Mouse (Mus musculus) heart, embryonic 11.5 days (tissue): ENCODE results near the gene Gm42715. TPM values are rescaled to one million over a fixed set of nuclear protein-coding genes. Genes with fewer than 3 reads are reported as not detected.

Experiments
- ATAC-seq: fragments of 200-750 bp; cut with Nextera tagmentation; replicated peaks from 2 replicates; pipeline ENCODE4 v1.8.0; 2017; ENCODE audit warnings: moderate library complexity; ENCODE audit not compliant: insufficient number of reproducible peaks, low FRiP score, low TSS enrichment
- H3K27ac ChIP-seq: fragments of 300-500 bp; sonication (generic); 2 replicates; pipeline ENCODE4 v1.5.1; 2014; ENCODE audit warnings: mild to moderate bottlenecking, low read depth, low read length
- H3K27me3 ChIP-seq: fragments of 300-500 bp; sonication (generic); 2 replicates; pipeline ENCODE4 v1.6.1; 2014; ENCODE audit warnings: mild to moderate bottlenecking, low read length, mixed read lengths; ENCODE audit not compliant: control insufficient read depth, insufficient read depth
- H3K36me3 ChIP-seq: fragments of 300-500 bp; sonication (generic); 2 replicates; pipeline ENCODE4 v1.6.1; 2014; ENCODE audit warnings: mild to moderate bottlenecking, low read length, moderate library complexity, mixed read lengths; ENCODE audit not compliant: control insufficient read depth, insufficient read depth
- H3K4me1 ChIP-seq: fragments of 300-500 bp; sonication (generic); 2 replicates; pipeline ENCODE4 v1.6.1; 2014; ENCODE audit warnings: low read length; ENCODE audit not compliant: control insufficient read depth, insufficient read depth
- H3K4me2 ChIP-seq: fragments of 300-500 bp; sonication (generic); 2 replicates; pipeline ENCODE4 v1.6.1; 2014; ENCODE audit warnings: mild to moderate bottlenecking, moderate library complexity
- H3K4me3 ChIP-seq: fragments of 300-500 bp; sonication (generic); 2 replicates; pipeline ENCODE4 v1.5.1; 2014; ENCODE audit warnings: low read depth, low read length
- H3K9ac ChIP-seq: fragments of 300-500 bp; sonication (generic); 2 replicates; pipeline ENCODE4 v1.6.1; 2014; ENCODE audit warnings: mild to moderate bottlenecking, low read depth, low read length, moderate library complexity
- H3K9me3 ChIP-seq: fragments of 300-500 bp; sonication (generic); replicated peaks from 2 replicates; pipeline ENCODE4 v1.6.1; 2016; ENCODE audit warnings: low read length; ENCODE audit not compliant: control insufficient read depth
- WGBS: fragments of 180-500 bp; shearing (Covaris S2); extraction: QIAGEN DNeasy Blood & Tissue Kit; methylation state at CpG from one replicate; pipeline ENCODE4 v1.1.7; 2014; ENCODE audit not compliant: insufficient replicate concordance; 5-methylcytosine and 5-hydroxymethylcytosine counted together
- polyA plus RNA-seq: library from polyadenylated mRNA; unstranded; fragments of >200 nt; fragmentation: Nextera tagmentation; extraction: Ambion mirVana; gene quantifications from 2 replicates; pipeline ENCODE4 v1.2.1, GENCODE M21; 2014

Gene Gm42715
- polyA plus RNA-seq, 1 experiment from 2014 or later, result 12.6 TPM

DNA sequence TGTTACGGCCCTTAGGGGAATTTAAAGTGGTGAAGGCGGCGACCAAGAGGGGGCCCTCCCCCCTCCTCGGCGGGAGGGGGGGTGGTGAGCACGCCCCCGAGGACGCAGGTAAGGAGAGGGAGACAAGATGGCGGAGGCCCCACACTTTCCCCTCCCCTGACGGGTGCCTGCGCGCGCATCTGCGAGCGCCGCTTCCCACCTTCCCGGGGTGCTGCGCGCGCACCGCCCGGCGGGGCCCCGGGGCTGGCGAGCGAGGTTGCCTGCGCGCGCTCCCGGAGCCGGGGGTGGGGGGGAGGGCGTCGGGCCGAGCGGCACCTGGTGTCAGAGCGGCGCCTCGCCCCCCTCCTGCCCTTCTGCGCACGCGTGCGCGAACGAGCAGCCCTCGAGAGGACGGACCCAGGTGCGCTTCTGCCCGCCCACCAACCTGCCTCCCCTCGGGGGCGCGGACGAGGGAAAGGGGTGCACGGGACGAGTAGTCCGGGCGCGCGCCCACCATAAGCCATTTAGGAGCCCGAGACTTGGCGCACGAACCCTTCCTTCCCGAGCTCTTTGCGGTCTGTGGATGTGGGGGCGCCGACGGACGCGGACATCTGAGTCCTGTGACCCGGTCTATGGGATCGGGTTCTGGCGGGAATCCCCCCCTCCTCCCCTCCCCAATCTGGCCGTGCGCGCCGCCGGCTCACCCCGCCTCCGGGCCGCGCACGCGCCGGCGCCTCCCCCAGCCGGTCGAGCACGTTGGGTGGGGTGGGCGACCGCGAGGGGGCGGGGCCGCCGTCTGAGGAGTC, 7.0 kb upstream of the Gm42715 start:
- Histone ChIP-seq H3K36me3 (peaks cover 14% of the 10 kb centered on the region), H3K4me1 (peaks cover 14% of the 10 kb centered on the region), H3K9ac (peak overlapping the region; percentile 96), H3K9me3 (no peaks in the 10 kb centered on the region), H3K27ac (peak overlapping the region; percentile 98), H3K4me3 (peak overlapping the region; percentile 79), H3K27me3 (no peaks in the 10 kb centered on the region), H3K4me2 (peak overlapping the region; percentile 69)
- WGBS, result under 1% methylated on average over 53 of the region's 93 CpGs
- peak; percentile 89 for ATAC-seq

DNA sequence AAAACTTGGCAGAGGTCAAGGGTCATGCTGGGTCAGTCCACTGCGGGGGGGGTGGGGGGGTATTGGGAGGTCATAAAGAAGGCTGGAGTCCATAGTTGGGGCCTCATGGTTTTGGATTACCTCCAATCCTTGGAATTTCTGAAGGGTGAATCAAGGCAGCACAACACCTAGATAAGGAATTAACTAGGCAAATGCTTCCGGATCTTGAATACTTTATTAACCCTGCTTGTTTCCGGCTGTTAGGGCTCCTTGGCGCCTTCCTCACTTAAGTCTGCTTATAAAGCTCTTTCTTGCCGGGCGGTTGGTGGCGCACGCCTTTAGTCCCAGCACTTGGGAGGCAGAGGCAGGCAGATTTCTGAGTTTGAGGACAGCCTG, 6.4 kb upstream of the Gm42715 start:
- H3K36me3 ChIP-seq, result peaks cover 16% of the 10 kb centered on the region
- H3K27me3 ChIP-seq, result no peaks in the 10 kb centered on the region
- H3K9ac ChIP-seq, result peak overlapping the region; percentile 96; the same call in 1 of the 2 replicates
- peaks cover 14% of the 10 kb centered on the region for H3K4me1 ChIP-seq
- peak overlapping the region; percentile 69 for H3K4me2 ChIP-seq
- peak overlapping the region; percentile 79 for H3K4me3 ChIP-seq
- no peaks in the 10 kb centered on the region for H3K9me3 ChIP-seq
- WGBS, result 32% methylated on average over 8 of the region's 8 CpGs
- H3K27ac ChIP-seq, result peak overlapping the region; percentile 98
- ATAC-seq, result no peak

GRCm38 (mm10) chr7:127513781-127514180, 5.6 kb upstream of the Gm42715 start:
- H3K36me3 ChIP-seq, result peaks cover 19% of the 10 kb centered on the region
- ATAC-seq, result no peak
- WGBS, result 88% methylated on average over 3 of the region's 3 CpGs
- H3K4me1 ChIP-seq, result peaks cover 14% of the 10 kb centered on the region
- H3K4me2 ChIP-seq, result peak overlapping the region; percentile 69
- peak overlapping the region; percentile 79; the same call in 1 of the 2 replicates for H3K4me3 ChIP-seq
- H3K9ac ChIP-seq, result no peak overlapping the region
- peak overlapping the region; percentile 57 for H3K27ac ChIP-seq
- H3K27me3 ChIP-seq, result no peaks in the 10 kb centered on the region
- no peaks in the 10 kb centered on the region for H3K9me3 ChIP-seq

DNA sequence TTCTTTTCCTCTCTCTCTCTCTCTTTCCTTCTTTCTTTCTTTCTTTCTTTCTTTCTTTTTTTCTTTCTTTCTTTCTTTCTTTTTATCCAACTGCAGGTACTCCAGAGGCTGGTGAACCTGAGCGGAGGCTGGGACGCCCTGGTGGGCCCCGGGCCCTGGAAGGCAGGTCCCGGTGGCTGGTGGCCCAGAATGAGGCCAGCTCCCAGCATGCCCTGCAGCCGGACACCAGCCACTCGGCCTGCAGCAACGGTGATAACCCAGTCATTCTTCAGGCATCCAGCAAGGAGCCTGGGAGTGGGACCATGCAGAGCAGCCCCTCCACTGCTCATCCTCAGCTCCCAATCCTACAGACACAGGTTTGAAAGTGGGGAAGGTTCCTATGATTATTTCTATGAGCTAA, 3.5 kb upstream of the Gm42715 start:
- Histone ChIP-seq H3K4me3 (no peak overlapping the region), H3K27ac (no peak overlapping the region), H3K36me3 (peaks cover 24% of the 10 kb centered on the region), H3K9ac (no peak overlapping the region), H3K4me2 (no peak overlapping the region), H3K27me3 (no peaks in the 10 kb centered on the region), H3K9me3 (no peaks in the 10 kb centered on the region), H3K4me1 (peaks cover 14% of the 10 kb centered on the region)
- 84% methylated on average over 7 of the region's 7 CpGs for WGBS
- no peak for ATAC-seq

GRCm38 (mm10) chr7:127516344-127516743, 3.0 kb upstream of the Gm42715 start:
- peaks cover 25% of the 10 kb centered on the region for H3K36me3 ChIP-seq

DNA sequence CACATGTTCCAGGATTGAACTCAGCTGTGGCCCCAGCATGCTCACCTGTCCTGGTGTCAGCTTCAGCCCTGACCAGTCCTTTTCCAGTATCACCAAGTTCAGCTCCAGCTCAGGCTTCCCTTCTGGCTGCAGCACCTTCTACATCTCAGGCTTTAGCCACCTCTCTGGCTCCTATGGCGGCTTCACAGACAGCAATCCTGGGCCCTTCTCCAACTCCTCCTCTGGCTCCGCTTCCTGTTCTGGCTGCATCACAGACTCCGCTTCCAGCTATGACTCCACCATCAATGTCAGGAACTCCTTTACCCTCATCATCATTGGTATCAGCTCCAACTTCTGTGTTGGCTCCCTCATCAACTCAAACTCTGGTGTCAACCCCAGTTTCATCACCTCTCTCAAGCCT, 22.3 kb downstream of the Gm42715 start:
- H3K9me3 ChIP-seq, result no peaks in the 10 kb centered on the region
- H3K4me1 ChIP-seq, result no peaks in the 10 kb centered on the region
- H3K9ac ChIP-seq, result no peak overlapping the region
- H3K4me3 ChIP-seq, result no peak overlapping the region
- 99% methylated on average over 3 of the region's 3 CpGs for WGBS
- ATAC-seq, result no peak
- H3K27me3 ChIP-seq, result no peaks in the 10 kb centered on the region
- H3K4me2 ChIP-seq, result no peak overlapping the region
- H3K36me3 ChIP-seq, result peaks cover 64% of the 10 kb centered on the region
- no peak overlapping the region for H3K27ac ChIP-seq

More at GRCm38 (mm10) chr7:127516344-127516743, 3.0 kb upstream of the Gm42715 start:
- 92% methylated on average over 6 of the region's 7 CpGs for WGBS
- Histone ChIP-seq H3K4me1 (peaks cover 11% of the 10 kb centered on the region), H3K9me3 (no peaks in the 10 kb centered on the region), H3K27ac (no peak overlapping the region), H3K4me3 (no peak overlapping the region), H3K4me2 (no peak overlapping the region), H3K27me3 (no peaks in the 10 kb centered on the region), H3K9ac (no peak overlapping the region)
- ATAC-seq, result no peak

DNA sequence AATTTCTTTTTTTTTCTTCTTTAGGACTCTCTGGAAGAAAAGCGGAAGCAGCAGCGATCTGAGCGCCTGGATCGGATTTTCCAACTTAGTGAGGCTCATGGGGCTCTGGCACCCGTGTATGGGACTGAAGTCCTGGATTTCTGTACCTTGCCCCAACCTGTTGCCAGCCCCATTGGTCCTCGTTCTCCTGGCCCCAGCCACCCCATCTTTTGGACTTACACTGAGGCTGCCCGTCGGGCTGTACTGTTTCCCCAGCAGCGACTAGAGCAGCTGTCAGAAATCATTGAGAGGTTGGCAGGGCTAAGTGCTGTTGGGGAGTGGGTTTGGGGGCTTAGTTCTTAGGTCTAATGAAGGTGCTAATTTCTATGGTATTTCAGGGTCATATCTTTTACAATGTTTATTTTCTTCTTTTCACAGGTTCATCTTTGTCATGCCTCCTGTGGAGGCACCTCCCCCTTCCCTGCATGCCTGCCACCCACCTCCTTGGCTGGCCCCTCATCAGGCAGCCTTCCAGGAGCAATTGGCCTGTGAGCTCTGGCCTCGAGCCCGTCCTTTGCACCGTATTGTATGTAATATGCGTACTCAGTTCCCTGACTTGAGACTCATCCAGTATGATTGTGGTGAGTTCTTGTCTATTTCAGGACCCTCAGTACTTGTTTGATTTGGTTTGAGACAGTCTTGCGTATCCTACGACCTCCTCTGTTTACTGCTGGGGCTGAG, 29.9 kb downstream of the Gm42715 start:
- Histone ChIP-seq H3K36me3 (peaks cover 46% of the 10 kb centered on the region), H3K9me3 (no peaks in the 10 kb centered on the region), H3K27ac (no peak overlapping the region), H3K4me3 (no peak overlapping the region), H3K27me3 (no peaks in the 10 kb centered on the region), H3K9ac (no peak overlapping the region), H3K4me1 (no peaks in the 10 kb centered on the region), H3K4me2 (no peak overlapping the region)
- 92% methylated on average over 15 of the region's 15 CpGs for WGBS
- ATAC-seq, result no peak

DNA sequence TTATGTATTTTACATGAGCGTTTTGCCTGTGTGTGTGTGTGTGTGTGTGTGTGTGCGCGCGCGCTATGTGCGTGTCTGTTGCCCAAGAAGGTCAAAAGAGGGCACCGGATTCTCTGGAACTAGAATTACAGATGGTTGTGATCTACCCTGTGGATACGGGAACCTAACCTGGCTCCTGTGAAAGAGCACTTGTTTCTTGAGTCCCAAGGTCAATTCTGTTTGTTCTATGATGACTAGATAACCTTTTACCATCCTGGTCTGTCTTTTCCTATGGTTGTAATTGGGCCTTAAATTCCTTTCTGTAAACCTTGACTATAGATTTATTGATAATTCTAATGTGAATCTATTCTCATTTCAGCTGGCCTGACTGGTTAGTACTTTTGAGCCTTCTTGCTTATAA, 32.2 kb downstream of the Gm42715 start:
- no peaks in the 10 kb centered on the region for H3K9me3 ChIP-seq
- 98% methylated on average over 8 of the region's 8 CpGs for WGBS
- no peaks in the 10 kb centered on the region for H3K4me1 ChIP-seq
- H3K9ac ChIP-seq, result no peak overlapping the region
- no peak overlapping the region for H3K27ac ChIP-seq
- H3K27me3 ChIP-seq, result no peaks in the 10 kb centered on the region
- peaks cover 48% of the 10 kb centered on the region for H3K36me3 ChIP-seq
- ATAC-seq, result no peak
- H3K4me3 ChIP-seq, result no peak overlapping the region
- no peak overlapping the region for H3K4me2 ChIP-seq
